Mouse (Mus musculus) C2C12 (cell line): ENCODE results near the gene Spop.

ENCODE experiments used
- CEBPB ChIP-seq: IDR thresholded peaks from one replicate; pipeline ENCODE4 v1.6.1; 2011; ENCODE audit warnings: low read depth, mild to moderate bottlenecking, control low read depth, moderate library complexity
- CTCF ChIP-seq: IDR thresholded peaks from one replicate; pipeline ENCODE4 v1.5.1; 2011; ENCODE audit not compliant: control insufficient read depth, insufficient read depth, insufficient read length
- MAX ChIP-seq: IDR thresholded peaks from one replicate; pipeline ENCODE4 v1.6.1; 2011; ENCODE audit warnings: mild to moderate bottlenecking, control low read depth
- MYOD1 ChIP-seq: IDR thresholded peaks from one replicate; pipeline ENCODE4 v1.6.1; 2011; ENCODE audit warnings: low read depth; ENCODE audit not compliant: control insufficient read depth, insufficient read length
- USF1 ChIP-seq: IDR thresholded peaks from one replicate; pipeline ENCODE4 v1.6.1; 2011; ENCODE audit warnings: low read depth, mild to moderate bottlenecking, control low read depth, moderate library complexity

GRCm38 (mm10) chr11:95511919-95512318, 98.0 kb downstream of the Spop start:
- TF ChIP-seq CTCF (no peak), MAX (no peak), USF1 (no peak), MYOD1 (no peak), CEBPB (no peak)
